Mouse (Mus musculus): ENCODE data around the gene Gm20695. TPM values are rescaled to one million over a fixed set of nuclear protein-coding genes. Genes with fewer than 3 reads are reported as not detected.

Gene Gm20695
- polyA plus RNA-seq, 1 experiment from 2014 or later = 4.4 TPM

Small RNA genes within 50 kb of the gene (microRNA-seq; reads per million reads assigned to microRNA genes)
- gene Gm23493 (ENCODE audit: borderline number of aligned reads) = not detected

Other genes starting within 250 kb of the Gm20695 start
- gene Mefv, start 166.6 kb upstream of the Gm20695 start, polyA plus RNA-seq (2014; fragmentation: Nextera tagmentation; extraction: Ambion mirVana) = not detected in 2 replicates
- 24.7 and 25.3 TPM in 2 replicates for gene Zfp263, start 140.6 kb upstream of the Gm20695 start, polyA plus RNA-seq (2014; fragmentation: Nextera tagmentation; extraction: Ambion mirVana)
- gene Olfr15, start 53.8 kb upstream of the Gm20695 start, polyA plus RNA-seq (2014; fragmentation: Nextera tagmentation; extraction: Ambion mirVana) = 0.11 and 0.78 TPM in 2 replicates
- gene Zfp174, start 37.4 kb upstream of the Gm20695 start, polyA plus RNA-seq (2014; fragmentation: Nextera tagmentation; extraction: Ambion mirVana) = 1.3 TPM in 2 replicates
- 53.3 and 55.7 TPM in 2 replicates for gene Naa60, start 12.3 kb upstream of the Gm20695 start, polyA plus RNA-seq (2014; fragmentation: Nextera tagmentation; extraction: Ambion mirVana)
- gene Zfp597, start 87 bp upstream of the Gm20695 start, polyA plus RNA-seq (2014; fragmentation: Nextera tagmentation; extraction: Ambion mirVana) = 6.8 and 7.3 TPM in 2 replicates
- gene 1700037C18Rik, start 24.0 kb downstream of the Gm20695 start, polyA plus RNA-seq (2014; fragmentation: Nextera tagmentation; extraction: Ambion mirVana) = 5.3 and 6.9 TPM in 2 replicates
- gene Cluap1, start 24.2 kb downstream of the Gm20695 start, polyA plus RNA-seq (2014; fragmentation: Nextera tagmentation; extraction: Ambion mirVana) = 27.3 and 32.0 TPM in 2 replicates
- 0.76 and 0.91 TPM in 2 replicates for gene Nlrc3, start 92.0 kb downstream of the Gm20695 start, polyA plus RNA-seq (2014; fragmentation: Nextera tagmentation; extraction: Ambion mirVana)
- gene Slx4, start 119.1 kb downstream of the Gm20695 start, polyA plus RNA-seq (2014; fragmentation: Nextera tagmentation; extraction: Ambion mirVana) = 25.2 and 25.3 TPM in 2 replicates
- gene Dnase1, start 152.3 kb downstream of the Gm20695 start, polyA plus RNA-seq (2014; fragmentation: Nextera tagmentation; extraction: Ambion mirVana) = 4.4 and 5.0 TPM in 2 replicates
- gene Trap1, start 193.2 kb downstream of the Gm20695 start, polyA plus RNA-seq (2014; fragmentation: Nextera tagmentation; extraction: Ambion mirVana) = 92.4 and 98.8 TPM in 2 replicates

All from embryonic facial prominence, embryonic 11.5 days (tissue).